9 mouse cellular contexts compared by ENCODE assay signal in genomic region chr6:73227376-73228158, GRCm38 (mm10). TPM values are rescaled to one million over a fixed set of nuclear protein-coding genes. Genes with fewer than 3 reads are reported as not detected.
DNase-seq lines count a peak whose midpoint lies in the region; ATAC-seq lines count a peak whose summit lies in the region.
"Had no signal": no experiment of that assay in that cellular context is flagged by ENCODE, and none has a peak within 500 bp of the region (broad histone marks: within the 10 kb centered on the region; RNA-seq: fewer than 3 reads in every experiment).

No protein-coding gene starts in this region.

- ATAC-seq in CD4-positive, CD25-positive, alpha-beta regulatory T cell, adult 4 months, result peak; percentile 45

- DNase-seq in kidney, adult 9 months, result peak; percentile 76
- DNase-seq in kidney, adult 18-20 months, result no peak
- peak; percentile 66 for DNase-seq in brain, adult 2 months (ENCODE audit: low read depth, low spot score)
- peak; percentile 82 for DNase-seq in induced T-regulatory cell, adult 2 months (ENCODE audit: low read depth)
- DNase-seq in right cerebral cortex, adult 2 months (ENCODE audit: low spot score in 2 of 2), result no peak
- DNase-seq in adrenal gland, postnatal 25 days, result no peak
- DNase-seq in thymus, postnatal 36 days, result no peak
- DNase-seq: layer of hippocampus, postnatal 36 days had no signal

RNA-seq across cellular contexts. Expression of gene Dnah6, which starts 6.1 kb away (rescaled TPM):
- not detected for polyA plus RNA-seq in CD4-positive, CD25-positive, alpha-beta regulatory T cell, adult 4 months (2017; shearing (Covaris generic))
- total RNA-seq in adrenal gland, postnatal 25 days (2021), result 0.03 TPM in 1 of 2 replicates, not detected in the other

RNA-seq across cellular contexts. Expression of gene Suclg1, which starts 20.6 kb away (rescaled TPM):
- polyA plus RNA-seq in CD4-positive, CD25-positive, alpha-beta regulatory T cell, adult 4 months (2017; shearing (Covaris generic)), result 100 to 1,000 TPM; 111 to 123 TPM
- 295 and 313 TPM in 2 replicates for total RNA-seq in adrenal gland, postnatal 25 days (2021)

Comparison
In these comparisons a context has a peak if more than half of its experiments do, and no peak if none do; other contexts are left out.
1. DNase-seq: peak in kidney, adult 9 months (single experiment), brain, adult 2 months (single experiment) and induced T-regulatory cell, adult 2 months (single experiment); none in kidney, adult 18-20 months (single experiment), right cerebral cortex, adult 2 months (0 of 2), adrenal gland, postnatal 25 days (single experiment) and thymus, postnatal 36 days (0 of 2).